Mouse (Mus musculus): ENCODE data around the gene Cldn5.

Gene Cldn5

GRCm38 (mm10) chr16:18776556-18777100 lies at the start of gene Cldn5:
Cldn5 (plus strand) TSS chr16:18776847.
- peak; percentile 27 to 36 for DNase-seq

- peak in 1 of 2 experiments; percentile 9 for DNase-seq
These were observed 48.8 kb upstream of the Cldn5 start for GRCm38 (mm10) chr16:18727536-18728499.

GRCm38 (mm10) chr16:18729185-18729584 lies 47.5 kb upstream of the Cldn5 start:
- DNase-seq, result no peak

DNA sequence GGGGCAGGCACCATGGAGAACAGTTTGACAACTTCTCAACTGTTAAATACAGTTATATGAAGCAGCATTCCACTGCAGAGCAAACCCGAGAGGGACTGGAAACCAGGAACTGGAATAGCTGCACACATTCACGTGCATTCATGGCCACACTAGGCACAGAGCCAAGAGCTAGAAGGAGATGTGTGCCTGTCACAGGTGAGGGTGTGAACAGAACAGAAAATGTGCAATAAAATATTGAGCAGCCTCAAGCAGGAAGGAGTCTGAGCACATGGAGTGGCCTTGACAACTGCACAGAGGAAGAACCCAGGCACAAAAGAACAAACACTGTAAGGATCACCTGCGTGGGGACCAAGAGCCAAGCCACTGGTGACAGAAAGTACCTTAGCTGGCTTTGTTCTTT lies 46.0 kb upstream of the Cldn5 start:
- DNase-seq, result no peak

DNA sequence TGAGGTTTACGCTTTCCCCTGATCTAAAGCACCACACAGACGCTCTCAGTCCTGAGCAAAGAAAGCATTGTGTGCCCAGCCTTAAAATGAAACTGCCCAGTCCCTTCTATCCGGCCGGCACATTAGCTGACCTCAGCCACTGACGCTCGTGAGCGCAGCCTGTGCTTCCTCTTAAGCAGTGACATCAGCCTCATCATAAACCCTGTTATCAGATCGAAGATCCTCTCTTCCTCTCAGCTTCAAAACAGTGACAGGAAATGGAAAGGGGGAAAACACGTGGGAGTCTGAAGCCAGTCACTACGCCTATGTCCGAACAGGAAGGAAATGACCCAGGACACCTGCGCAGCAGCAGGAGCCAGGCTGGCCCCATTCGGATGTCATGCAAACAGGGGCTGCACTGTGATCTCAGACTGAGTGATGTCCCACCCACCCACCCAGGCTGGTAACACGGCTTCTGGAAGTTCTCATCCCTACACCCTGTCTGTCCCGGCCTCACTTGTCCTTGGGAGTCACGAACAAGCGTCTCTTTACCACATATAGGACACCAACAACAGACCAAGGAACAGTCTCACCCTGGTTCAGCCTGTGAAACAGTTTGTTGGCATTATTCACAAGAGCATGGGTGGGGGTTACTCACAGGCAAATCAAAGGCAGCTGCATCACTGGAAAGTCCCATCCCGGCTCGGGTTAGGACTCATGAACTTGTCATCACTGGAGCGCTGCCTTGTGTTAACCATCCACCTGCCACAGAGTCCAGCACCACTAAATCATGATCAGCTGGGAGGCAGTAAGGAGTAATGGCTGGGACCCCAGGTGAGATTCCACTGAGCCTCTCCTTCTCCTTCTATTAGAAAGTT lies 43.3 kb upstream of the Cldn5 start:
- DNase-seq, result peak; percentile 48 to 67

DNA sequence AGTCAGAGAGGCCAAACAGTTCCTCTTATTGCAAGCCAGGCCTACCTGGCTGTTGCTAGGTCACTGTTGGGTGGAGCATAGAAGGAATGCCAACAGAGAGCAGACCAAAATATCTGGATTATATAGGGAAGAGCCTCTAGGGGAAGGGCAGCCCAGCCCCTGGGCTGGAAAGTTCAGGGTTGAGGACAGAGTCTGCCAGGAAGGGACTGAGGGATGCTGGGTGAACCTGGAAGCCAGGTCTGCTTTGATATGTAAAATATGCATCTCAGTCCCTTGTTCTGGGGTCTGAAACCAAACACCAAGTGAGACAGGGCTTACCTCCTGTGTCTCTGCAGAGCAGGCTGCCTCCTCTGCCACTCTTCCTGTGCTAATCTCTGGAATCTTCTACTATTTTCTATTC lies 38.3 kb upstream of the Cldn5 start:
- DNase-seq, result no peak

DNA sequence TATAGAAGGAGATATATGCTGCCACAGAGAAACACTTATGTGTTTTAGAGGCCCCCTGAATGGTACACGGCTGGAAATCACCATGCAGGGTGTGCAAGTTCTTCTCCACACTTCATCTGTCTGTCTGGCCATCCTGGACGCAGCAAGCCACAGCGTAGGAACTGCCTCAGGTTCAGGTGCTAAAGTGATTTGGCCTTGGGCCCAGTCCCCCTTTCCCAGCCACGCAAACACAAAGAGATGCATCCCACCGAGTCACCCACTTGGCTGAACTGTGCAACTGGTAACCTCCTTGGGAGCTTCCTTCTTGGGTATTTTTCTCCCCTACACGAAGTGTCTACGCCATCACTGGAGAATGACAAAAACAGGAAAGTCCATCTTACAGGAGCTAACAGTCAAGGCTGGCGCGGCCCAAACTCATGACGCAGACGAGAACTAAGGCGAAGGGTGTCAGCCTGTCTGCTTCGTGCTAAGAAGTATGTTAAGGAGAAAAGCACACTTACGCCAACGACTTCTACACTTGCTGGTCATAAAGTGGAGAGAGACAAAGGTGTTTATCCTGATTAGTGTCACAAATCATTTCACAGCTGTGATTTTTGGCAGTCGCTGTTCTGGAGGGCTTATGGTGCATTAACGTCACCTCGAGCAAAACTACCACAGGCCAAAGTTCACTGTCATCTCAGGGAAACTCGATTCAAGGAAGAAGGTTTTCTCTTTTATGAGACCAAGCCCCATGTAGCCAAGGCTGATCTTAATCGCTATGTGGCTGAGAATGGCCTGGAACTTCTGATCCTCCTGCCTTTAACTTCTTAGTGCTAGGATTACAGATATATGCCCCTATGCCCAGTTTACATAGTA lies 30.2 kb upstream of the Cldn5 start:
- no peak for DNase-seq

DNA sequence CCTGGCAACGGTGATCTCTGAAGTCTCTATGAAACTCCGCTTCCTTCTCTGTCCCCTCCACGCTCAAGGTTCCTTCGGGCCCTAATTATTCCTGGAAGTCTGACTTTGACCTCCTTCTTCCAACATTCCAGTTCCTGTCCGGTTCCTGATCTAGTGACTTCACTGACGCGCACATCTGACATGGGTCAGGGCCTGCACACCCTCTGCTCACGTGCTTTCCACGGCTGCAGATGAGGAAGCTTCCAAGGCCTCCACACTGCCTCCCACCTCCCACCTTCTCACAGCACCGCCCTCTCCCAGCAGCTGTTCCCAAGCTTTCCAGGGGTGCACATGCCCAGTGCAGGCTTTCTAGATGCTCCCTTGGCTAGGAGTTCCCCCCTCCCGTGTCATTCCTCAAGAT lies 25.5 kb upstream of the Cldn5 start:
- DNase-seq, result peak; percentile 3 to 7

- peak in 1 of 2 experiments; percentile 7 for DNase-seq
These were observed 24.7 kb upstream of the Cldn5 start for GRCm38 (mm10) chr16:18751885-18752499.

DNA sequence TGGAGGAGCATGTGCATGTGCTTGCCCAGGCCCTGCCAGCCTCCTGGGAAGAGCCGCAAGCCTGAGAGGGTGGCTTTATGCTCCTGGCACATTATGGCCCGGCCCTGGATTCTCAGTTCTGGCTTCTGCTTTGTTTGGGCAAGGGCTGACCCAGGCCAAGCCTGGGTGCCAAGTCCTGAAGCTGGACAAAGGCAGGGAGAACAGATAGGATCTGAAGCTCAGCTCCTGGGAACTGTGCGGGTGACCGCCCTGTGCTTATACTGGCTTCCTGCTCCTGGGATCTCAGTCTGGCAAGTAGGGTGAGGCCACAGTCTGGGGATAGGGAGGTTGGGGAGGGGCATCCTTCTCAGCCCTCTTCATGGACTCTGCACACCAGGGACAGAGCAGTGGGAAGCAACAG lies 14.9 kb upstream of the Cldn5 start:
- DNase-seq, result no peak

DNA sequence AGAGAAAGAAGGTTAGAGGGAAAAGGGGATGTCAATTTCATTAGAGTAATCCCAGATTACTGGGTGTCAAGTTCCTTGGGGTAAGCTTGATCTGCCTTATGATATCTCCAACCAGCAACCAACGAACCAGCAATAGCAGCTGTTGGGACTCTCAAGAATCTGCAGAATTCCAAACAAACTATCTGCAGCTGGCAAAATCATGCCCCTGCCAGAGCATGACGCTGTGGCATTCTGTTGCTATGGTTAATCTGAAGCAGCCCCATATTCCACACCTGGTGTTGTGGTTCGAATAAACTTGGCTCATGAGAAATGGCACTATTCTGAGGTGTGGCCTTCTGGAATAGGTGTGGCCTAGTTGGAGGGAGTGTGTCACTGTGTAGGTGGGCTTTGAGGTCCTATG lies 13.7 kb upstream of the Cldn5 start:
- DNase-seq, result no peak

DNA sequence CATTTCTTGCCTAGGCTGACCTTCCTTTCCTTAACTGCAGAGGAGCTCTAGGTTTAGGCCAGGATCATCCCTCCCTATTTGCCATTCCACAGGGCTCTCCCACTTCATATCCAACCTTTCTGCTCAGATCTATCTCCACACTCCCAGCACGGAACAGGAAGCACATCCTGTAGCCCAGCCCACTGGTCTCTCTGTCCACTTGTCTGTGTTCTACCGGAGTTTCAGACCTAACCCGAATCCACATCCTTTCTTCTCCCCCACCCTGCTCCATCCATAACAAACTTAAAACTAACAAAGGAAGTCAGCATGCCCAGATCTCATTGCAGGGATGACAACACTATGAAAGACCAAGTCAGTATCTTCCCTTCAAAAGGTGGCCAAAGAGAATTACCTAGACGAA lies 10.3 kb upstream of the Cldn5 start:
- no peak for DNase-seq

GRCm38 (mm10) chr16:18769501-18769900 lies 7.1 kb upstream of the Cldn5 start:
- no peak for DNase-seq

DNA sequence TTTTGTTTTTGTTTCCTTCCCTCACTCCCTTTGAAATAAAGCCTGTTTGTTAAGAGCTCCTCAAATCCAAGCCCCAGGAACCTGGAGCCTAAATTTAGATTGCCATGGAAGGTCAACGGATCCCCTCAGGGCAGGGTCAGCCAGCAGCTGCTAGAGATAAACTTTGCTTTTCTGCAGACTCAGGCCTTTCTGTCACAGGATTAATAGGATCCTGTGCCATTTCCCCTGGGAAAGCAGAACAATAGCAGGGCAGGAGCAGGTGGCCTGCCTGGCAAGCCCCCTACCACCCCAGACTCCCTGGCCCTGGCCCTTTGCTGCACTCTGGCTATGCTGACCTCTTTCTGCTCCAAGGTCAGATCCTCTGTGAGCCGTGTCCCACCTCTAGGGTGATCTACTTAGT lies 2.7 kb upstream of the Cldn5 start:
- no peak for DNase-seq

GRCm38 (mm10) chr16:18775621-18776555 lies 759 bp upstream of the Cldn5 start:
- DNase-seq, result peak in 1 of 2 experiments; percentile 46

GRCm38 (mm10) chr16:18777101-18778080 lies 744 bp downstream of the Cldn5 start:
- DNase-seq, result peak in 1 of 2 experiments; percentile 44

DNA sequence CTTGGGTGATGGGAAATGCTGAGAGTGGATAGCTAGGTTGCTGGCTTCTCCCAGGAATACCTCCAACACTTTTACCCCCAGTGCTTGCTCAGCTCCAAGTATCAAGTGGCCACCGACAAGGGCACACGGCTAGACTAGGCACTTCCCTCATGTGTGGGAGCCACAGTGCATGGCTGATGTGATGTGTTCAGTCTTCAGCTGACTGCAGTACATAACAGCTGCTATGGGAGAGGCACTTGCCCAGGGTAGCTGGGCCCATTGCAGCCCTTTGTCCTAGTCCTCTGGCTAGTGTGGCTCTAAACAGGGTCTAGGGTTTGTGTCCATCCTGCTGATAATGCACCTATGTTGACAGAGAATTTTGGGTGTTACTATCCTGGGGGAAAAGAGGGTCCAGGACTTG lies 1.8 kb downstream of the Cldn5 start:
- DNase-seq, result no peak

GRCm38 (mm10) chr16:18781810-18782209 lies 5.2 kb downstream of the Cldn5 start:
- DNase-seq, result peak in 1 of 2 experiments; percentile 37

- no peak for DNase-seq
These were observed 8.4 kb downstream of the Cldn5 start for GRCm38 (mm10) chr16:18785025-18785424.

Data from kidney, postnatal 36 days (tissue).